Mouse (Mus musculus): ENCODE results near the gene Timm23. TPM values are rescaled to one million over a fixed set of nuclear protein-coding genes. Genes with fewer than 3 reads are reported as not detected.
A peak's percentile ranks its signal among the peaks of the same experiment; 100 is the strongest.

The Timm23 gene
- polyA plus RNA-seq, 1 experiment from 2014 or later = 234 TPM

- Histone ChIP-seq H3K4me2 (replicated peaks; ENCODE audit: low read depth) (peak overlapping the region; percentile 79), H3K36me3 (ENCODE audit: control insufficient read depth, insufficient read depth, low read length) (no peaks in the 10 kb centered on the region), H3K27me3 (ENCODE audit: control insufficient read depth, insufficient read depth, low read length) (no peaks in the 10 kb centered on the region), H3K27ac (replicated peaks) (peak overlapping the region; percentile 35; the same call in 1 of the 2 replicates), H3K9me3 (ENCODE audit: control insufficient read depth, low read length) (no peaks in the 10 kb centered on the region), H3K4me3 (ENCODE audit: low read depth, low read length) (peak overlapping the region; percentile 88), H3K4me1 (replicated peaks; ENCODE audit: control insufficient read depth, insufficient read depth) (0 out of 2 replicates have a peak, but pooled peaks cover 4% of the 10 kb centered on the region), H3K9ac (ENCODE audit: low read length) (peak overlapping the region; percentile 35; the same call in 1 of the 2 replicates)
- 30% methylated on average over 4 of the region's 4 CpGs for WGBS
- DNase-seq (ENCODE audit: low spot score) = no peak
- peak; percentile 3 for ATAC-seq (ENCODE audit: low FRiP score, low TSS enrichment)
- TF ChIP-seq EP300 (optimal IDR thresholded peaks at IDR 0.05) = no peak
- no peak for TF ChIP-seq CTCF (IDR thresholded peaks at IDR 0.05; ENCODE audit: low read depth)
These were observed 42.5 kb downstream of the Timm23 start for GRCm38 (mm10) chr14:32159150-32159670.

- ATAC-seq (ENCODE audit: low FRiP score, low TSS enrichment) (no peak), DNase-seq (ENCODE audit: low spot score) (no peak)
- Histone ChIP-seq H3K4me1 (replicated peaks; ENCODE audit: control insufficient read depth, insufficient read depth) (no peaks in the 10 kb centered on the region), H3K27ac (replicated peaks) (no peak overlapping the region), H3K36me3 (ENCODE audit: control insufficient read depth, insufficient read depth, low read length) (no peaks in the 10 kb centered on the region), H3K27me3 (ENCODE audit: control insufficient read depth, insufficient read depth, low read length) (no peaks in the 10 kb centered on the region), H3K9me3 (ENCODE audit: control insufficient read depth, low read length) (no peaks in the 10 kb centered on the region), H3K4me2 (replicated peaks; ENCODE audit: low read depth) (no peak overlapping the region), H3K9ac (ENCODE audit: low read length) (no peak overlapping the region), H3K4me3 (ENCODE audit: low read depth, low read length) (no peak overlapping the region)
- WGBS = 80% methylated on average over 6 of the region's 6 CpGs
- no peak for TF ChIP-seq EP300 (optimal IDR thresholded peaks at IDR 0.05)
- no peak for TF ChIP-seq CTCF (IDR thresholded peaks at IDR 0.05; ENCODE audit: low read depth)
These were observed 46.9 kb downstream of the Timm23 start for GRCm38 (mm10) chr14:32154758-32155157.

- no peak overlapping the region for H3K9ac ChIP-seq (ENCODE audit: low read length)
- no peak for TF ChIP-seq EP300 (optimal IDR thresholded peaks at IDR 0.05)
- TF ChIP-seq CTCF (IDR thresholded peaks at IDR 0.05; ENCODE audit: low read depth) = no peak
- WGBS = 97% methylated on average over 2 of the region's 2 CpGs
- H3K4me1 ChIP-seq (replicated peaks; ENCODE audit: control insufficient read depth, insufficient read depth) = no peaks in the 10 kb centered on the region
- ATAC-seq (ENCODE audit: low FRiP score, low TSS enrichment) = no peak
- no peak overlapping the region for H3K27ac ChIP-seq (replicated peaks)
- no peaks in the 10 kb centered on the region for H3K36me3 ChIP-seq (ENCODE audit: control insufficient read depth, insufficient read depth, low read length)
- H3K4me2 ChIP-seq (replicated peaks; ENCODE audit: low read depth) = no peak overlapping the region
- no peak overlapping the region for H3K4me3 ChIP-seq (ENCODE audit: low read depth, low read length)
- no peaks in the 10 kb centered on the region for H3K9me3 ChIP-seq (ENCODE audit: control insufficient read depth, low read length)
- no peaks in the 10 kb centered on the region for H3K27me3 ChIP-seq (ENCODE audit: control insufficient read depth, insufficient read depth, low read length)
- no peak for DNase-seq (ENCODE audit: low spot score)
These were observed 48.5 kb downstream of the Timm23 start for GRCm38 (mm10) chr14:32153156-32153555.

GRCm38 (mm10) chr14:32152243-32152965 lies 49.3 kb downstream of the Timm23 start:
- TF ChIP-seq EP300 (optimal IDR thresholded peaks at IDR 0.05) (no peak), CTCF (IDR thresholded peaks at IDR 0.05; ENCODE audit: low read depth) (no peak)
- Histone ChIP-seq H3K4me2 (replicated peaks; ENCODE audit: low read depth) (no peak overlapping the region), H3K9ac (ENCODE audit: low read length) (no peak overlapping the region), H3K27ac (replicated peaks) (no peak overlapping the region), H3K9me3 (ENCODE audit: control insufficient read depth, low read length) (no peaks in the 10 kb centered on the region), H3K4me1 (replicated peaks; ENCODE audit: control insufficient read depth, insufficient read depth) (no peaks in the 10 kb centered on the region), H3K4me3 (ENCODE audit: low read depth, low read length) (no peak overlapping the region), H3K36me3 (ENCODE audit: control insufficient read depth, insufficient read depth, low read length) (no peaks in the 10 kb centered on the region), H3K27me3 (ENCODE audit: control insufficient read depth, insufficient read depth, low read length) (no peaks in the 10 kb centered on the region)
- ATAC-seq (ENCODE audit: low FRiP score, low TSS enrichment) = no peak
- no peak for DNase-seq (ENCODE audit: low spot score)
- WGBS = 88% methylated on average over 18 of the region's 18 CpGs

GRCm38 (mm10) chr14:32150872-32151271 lies 50.8 kb downstream of the Timm23 start:
- no peak overlapping the region for H3K4me2 ChIP-seq (replicated peaks; ENCODE audit: low read depth)
- TF ChIP-seq EP300 (optimal IDR thresholded peaks at IDR 0.05) = no peak
- TF ChIP-seq CTCF (IDR thresholded peaks at IDR 0.05; ENCODE audit: low read depth) = peak; percentile 51
- 92% methylated on average over 2 of the region's 2 CpGs for WGBS
- H3K27ac ChIP-seq (replicated peaks) = no peak overlapping the region
- H3K27me3 ChIP-seq (ENCODE audit: control insufficient read depth, insufficient read depth, low read length) = no peaks in the 10 kb centered on the region
- no peaks in the 10 kb centered on the region for H3K4me1 ChIP-seq (replicated peaks; ENCODE audit: control insufficient read depth, insufficient read depth)
- no peak overlapping the region for H3K4me3 ChIP-seq (ENCODE audit: low read depth, low read length)
- no peaks in the 10 kb centered on the region for H3K9me3 ChIP-seq (ENCODE audit: control insufficient read depth, low read length)
- H3K9ac ChIP-seq (ENCODE audit: low read length) = no peak overlapping the region
- DNase-seq (ENCODE audit: low spot score) = no peak
- ATAC-seq (ENCODE audit: low FRiP score, low TSS enrichment) = no peak
- H3K36me3 ChIP-seq (ENCODE audit: control insufficient read depth, insufficient read depth, low read length) = no peaks in the 10 kb centered on the region

- no peak for ATAC-seq (ENCODE audit: low FRiP score, low TSS enrichment)
- H3K9me3 ChIP-seq (ENCODE audit: control insufficient read depth, low read length) = no peaks in the 10 kb centered on the region
- H3K27me3 ChIP-seq (ENCODE audit: control insufficient read depth, insufficient read depth, low read length) = no peaks in the 10 kb centered on the region
- H3K9ac ChIP-seq (ENCODE audit: low read length) = no peak overlapping the region
- no peak overlapping the region for H3K27ac ChIP-seq (replicated peaks)
- no peak overlapping the region for H3K4me2 ChIP-seq (replicated peaks; ENCODE audit: low read depth)
- H3K36me3 ChIP-seq (ENCODE audit: control insufficient read depth, insufficient read depth, low read length) = no peaks in the 10 kb centered on the region
- no peak overlapping the region for H3K4me3 ChIP-seq (ENCODE audit: low read depth, low read length)
- no peaks in the 10 kb centered on the region for H3K4me1 ChIP-seq (replicated peaks; ENCODE audit: control insufficient read depth, insufficient read depth)
- 73% methylated on average over 2 of the region's 2 CpGs for WGBS
- DNase-seq (ENCODE audit: low spot score) = no peak
- TF ChIP-seq EP300 (optimal IDR thresholded peaks at IDR 0.05) (no peak), CTCF (IDR thresholded peaks at IDR 0.05; ENCODE audit: low read depth) (no peak)
These were observed 55.1 kb downstream of the Timm23 start for GRCm38 (mm10) chr14:32146578-32146977.
